In genomic region chr6:51179741-51180537, GRCm38 (mm10) we compare ENCODE assay signal across 15 mouse cellular contexts.
DNase-seq lines count a peak whose midpoint lies in the region; ATAC-seq lines count a peak whose summit lies in the region.
"Had no signal": no experiment of that assay in that cellular context is flagged by ENCODE, and none has a peak within 500 bp of the region (broad histone marks: within the 10 kb centered on the region; RNA-seq: fewer than 3 reads in every experiment).

No protein-coding gene starts in this region.

- WGBS in intestine, embryonic 14.5 days: 6% methylated on average over 17 of the region's 17 CpGs
- 8% methylated on average over 17 of the region's 17 CpGs for WGBS in intestine, embryonic 15.5 days
- 6% methylated on average over 17 of the region's 17 CpGs for WGBS in midbrain, embryonic 14.5 days
- 8% methylated on average over 17 of the region's 17 CpGs for WGBS in midbrain, embryonic 15.5 days
- 3% methylated on average over 17 of the region's 17 CpGs for WGBS in limb, embryonic 10.5 days

- no peak overlapping the region for H3K4me2 ChIP-seq in intestine, embryonic 14.5 days (ENCODE audit: low read length)
- H3K4me2 ChIP-seq in intestine, embryonic 15.5 days (replicated peaks): no peak overlapping the region
- H3K4me2 ChIP-seq in midbrain, embryonic 14.5 days (ENCODE audit: low read length): no peak overlapping the region
- H3K4me2 ChIP-seq in midbrain, embryonic 15.5 days: no peak overlapping the region
- H3K4me2 ChIP-seq: forebrain, embryonic 15.5 days; neural tube, embryonic 15.5 days had no signal

- H3K36me3 ChIP-seq in intestine, embryonic 14.5 days (ENCODE audit: control insufficient read depth, insufficient read depth, low read length): no peaks in the 10 kb centered on the region
- H3K36me3 ChIP-seq in intestine, embryonic 15.5 days: no peaks in the 10 kb centered on the region
- H3K36me3 ChIP-seq in midbrain, embryonic 14.5 days (ENCODE audit: control insufficient read depth, insufficient read depth, low read length): no peaks in the 10 kb centered on the region
- no peaks in the 10 kb centered on the region for H3K36me3 ChIP-seq in midbrain, embryonic 15.5 days (replicated peaks)
- H3K36me3 ChIP-seq in limb, embryonic 10.5 days: no peaks in the 10 kb centered on the region
- H3K36me3 ChIP-seq: forebrain, embryonic 15.5 days; neural tube, embryonic 15.5 days had no signal

- no peak overlapping the region for H3K9ac ChIP-seq in intestine, embryonic 14.5 days (ENCODE audit: low read length)
- no peak overlapping the region for H3K9ac ChIP-seq in intestine, embryonic 15.5 days
- no peak overlapping the region for H3K9ac ChIP-seq in midbrain, embryonic 14.5 days (replicated peaks; ENCODE audit: low read length)
- no peak overlapping the region for H3K9ac ChIP-seq in midbrain, embryonic 15.5 days
- H3K9ac ChIP-seq: forebrain, embryonic 15.5 days; neural tube, embryonic 15.5 days had no signal

- no peak for ATAC-seq in intestine, embryonic 14.5 days (replicated peaks; ENCODE audit: low FRiP score, low TSS enrichment, low read depth)
- no peak for ATAC-seq in intestine, embryonic 15.5 days
- no peak for ATAC-seq in midbrain, embryonic 14.5 days (ENCODE audit: low FRiP score, low TSS enrichment)
- no peak for ATAC-seq in midbrain, embryonic 15.5 days (replicated peaks)
- ATAC-seq: CD4-positive, CD25-positive, alpha-beta regulatory T cell, adult 4 months; forebrain, embryonic 15.5 days had no signal

- H3K4me3 ChIP-seq in intestine, embryonic 14.5 days (ENCODE audit: low read depth, low read length): no peak overlapping the region
- H3K4me3 ChIP-seq in intestine, embryonic 15.5 days (replicated peaks): no peak overlapping the region
- H3K4me3 ChIP-seq in midbrain, embryonic 14.5 days (replicated peaks; ENCODE audit: low read depth, low read length): no peak overlapping the region
- no peak overlapping the region for H3K4me3 ChIP-seq in midbrain, embryonic 15.5 days
- H3K4me3 ChIP-seq in limb, embryonic 10.5 days: peak overlapping the region; percentile 12
- H3K4me3 ChIP-seq: forebrain, embryonic 15.5 days; neural tube, embryonic 15.5 days had no signal

- no peaks in the 10 kb centered on the region for H3K9me3 ChIP-seq in intestine, embryonic 14.5 days (ENCODE audit: control insufficient read depth, low read length)
- no peaks in the 10 kb centered on the region for H3K9me3 ChIP-seq in intestine, embryonic 15.5 days
- H3K9me3 ChIP-seq in midbrain, embryonic 14.5 days (ENCODE audit: control insufficient read depth, low read length): no peaks in the 10 kb centered on the region
- no peaks in the 10 kb centered on the region for H3K9me3 ChIP-seq in midbrain, embryonic 15.5 days
- H3K9me3 ChIP-seq in limb, embryonic 10.5 days (replicated peaks): no peaks in the 10 kb centered on the region
- H3K9me3 ChIP-seq: forebrain, embryonic 15.5 days; neural tube, embryonic 15.5 days had no signal

- H3K27ac ChIP-seq in intestine, embryonic 14.5 days (ENCODE audit: low read depth): no peak overlapping the region
- H3K27ac ChIP-seq in intestine, embryonic 15.5 days: no peak overlapping the region
- no peak overlapping the region for H3K27ac ChIP-seq in midbrain, embryonic 14.5 days (replicated peaks; ENCODE audit: low read depth, low read length)
- H3K27ac ChIP-seq in midbrain, embryonic 15.5 days: no peak overlapping the region
- H3K27ac ChIP-seq in limb, embryonic 10.5 days: peak overlapping the region; percentile 91
- H3K27ac ChIP-seq: forebrain, embryonic 15.5 days; macrophage; neural tube, embryonic 15.5 days; stomach, postnatal 0 days had no signal

- no peaks in the 10 kb centered on the region; the same call in 1 of the 2 replicates for H3K4me1 ChIP-seq in intestine, embryonic 14.5 days (replicated peaks; ENCODE audit: control insufficient read depth, insufficient read depth, low read length)
- H3K4me1 ChIP-seq in intestine, embryonic 15.5 days (replicated peaks): peaks cover under 1% of the 10 kb centered on the region; the same call in 1 of the 2 replicates
- no peaks in the 10 kb centered on the region for H3K4me1 ChIP-seq in midbrain, embryonic 14.5 days (ENCODE audit: control insufficient read depth, insufficient read depth, low read length)
- H3K4me1 ChIP-seq in midbrain, embryonic 15.5 days: no peaks in the 10 kb centered on the region
- peaks cover 78% of the 10 kb centered on the region for H3K4me1 ChIP-seq in limb, embryonic 10.5 days
- H3K4me1 ChIP-seq: neural tube, embryonic 15.5 days had no signal

- peaks cover 83% of the 10 kb centered on the region for H3K27me3 ChIP-seq in intestine, embryonic 14.5 days (replicated peaks; ENCODE audit: control insufficient read depth, insufficient read depth, low read length)
- peaks cover 38% of the 10 kb centered on the region for H3K27me3 ChIP-seq in intestine, embryonic 15.5 days (replicated peaks)
- peaks cover 79% of the 10 kb centered on the region for H3K27me3 ChIP-seq in midbrain, embryonic 14.5 days (ENCODE audit: control insufficient read depth, insufficient read depth, low read length)
- H3K27me3 ChIP-seq in midbrain, embryonic 15.5 days (replicated peaks): peaks cover 84% of the 10 kb centered on the region
- H3K27me3 ChIP-seq in limb, embryonic 10.5 days (ENCODE audit: low read depth, poor library complexity, severe bottlenecking): 0 out of 2 replicates have a peak, but pooled peaks cover 3% of the 10 kb centered on the region

- DNase-seq in intestine, embryonic 14.5 days (ENCODE audit: low spot score): peak; percentile 67
- DNase-seq in midbrain, embryonic 14.5 days: peak; percentile 55
- no peak for DNase-seq in limb, embryonic 10.5 days (ENCODE audit: low spot score)
- peak; percentile 41 for DNase-seq in retina, postnatal 1 day
- DNase-seq in spleen, adult 12 weeks (ENCODE audit: low spot score): no peak
- DNase-seq: adrenal gland, adult 2 months; cerebellum, adult 18-20 months; heart, postnatal 14 days had no signal

Comparison
In these comparisons a context has a peak if more than half of its experiments do, and no peak if none do; other contexts are left out.
1. DNase-seq: peak in intestine, embryonic 14.5 days (single experiment), midbrain, embryonic 14.5 days (single experiment) and retina, postnatal 1 day (single experiment); none in limb, embryonic 10.5 days (single experiment) and spleen, adult 12 weeks (single experiment).